Mouse (Mus musculus) ES-Bruce4 (cell line): Measurements from ENCODE around the gene Aff3.

Experiments
- CTCF ChIP-seq: IDR thresholded peaks from one replicate; pipeline ENCODE4 v1.8.1; 2011; ENCODE audit warnings: low read depth, low read length
- POLR2A ChIP-seq: IDR thresholded peaks from one replicate; pipeline ENCODE4 v1.8.1; 2011; ENCODE audit warnings: low read length; ENCODE audit not compliant: insufficient read depth

- no peak for TF ChIP-seq POLR2A
- no peak for TF ChIP-seq CTCF
These were observed 176.9 kb downstream of the Aff3 start for GRCm38 (mm10) chr1:38487884-38488283.
